Mouse (Mus musculus) frontal cortex, postnatal 25 days (tissue): Measurements from ENCODE around the gene Cacna2d3.

Experiments used
- DNase-seq, 2 experiments: peaks; one replicate each; pipeline ENCODE4 v3.0.0; 2022; ENCODE audit warnings: low spot score in 2 of 2

Cacna2d3 gene

DNA sequence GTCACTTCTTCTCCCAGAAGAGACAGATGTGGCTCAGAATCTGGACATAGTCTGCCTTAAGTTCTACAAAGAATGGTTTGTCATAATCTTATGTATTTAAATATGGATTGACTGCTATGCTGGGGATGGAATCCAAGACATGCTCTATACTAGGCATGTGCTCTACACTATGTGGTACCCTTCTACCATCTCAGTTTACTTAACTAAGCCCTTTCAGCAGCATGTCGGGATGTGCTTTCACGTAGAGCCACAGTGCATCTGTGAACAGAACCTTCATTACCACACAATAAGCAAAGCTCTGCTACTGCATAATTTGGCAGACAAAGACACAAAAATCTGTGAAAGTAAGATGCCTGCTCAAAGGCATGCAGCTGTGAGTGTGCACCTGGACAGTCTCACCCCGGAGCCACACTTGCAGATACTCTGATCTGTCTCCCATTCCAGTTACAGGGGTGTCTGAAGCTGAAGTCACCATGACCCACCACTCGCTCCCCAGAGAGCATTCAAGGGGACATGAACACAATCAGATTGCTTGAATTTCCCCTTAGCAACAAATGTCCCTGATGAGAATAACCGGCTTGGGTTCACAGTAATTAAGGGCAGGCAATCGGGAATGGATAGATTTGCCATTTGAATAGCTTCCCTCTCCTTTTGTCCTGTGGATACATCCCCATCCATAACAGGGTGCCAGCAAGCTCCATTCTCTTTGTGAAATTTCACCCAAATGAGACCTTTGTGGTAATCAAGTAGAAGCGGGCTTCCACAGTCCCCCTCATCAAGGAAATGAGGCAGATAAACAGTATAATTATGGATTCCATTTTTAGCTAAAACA, 773.4 kb downstream of the Cacna2d3 start:
- DNase-seq = no peak

DNA sequence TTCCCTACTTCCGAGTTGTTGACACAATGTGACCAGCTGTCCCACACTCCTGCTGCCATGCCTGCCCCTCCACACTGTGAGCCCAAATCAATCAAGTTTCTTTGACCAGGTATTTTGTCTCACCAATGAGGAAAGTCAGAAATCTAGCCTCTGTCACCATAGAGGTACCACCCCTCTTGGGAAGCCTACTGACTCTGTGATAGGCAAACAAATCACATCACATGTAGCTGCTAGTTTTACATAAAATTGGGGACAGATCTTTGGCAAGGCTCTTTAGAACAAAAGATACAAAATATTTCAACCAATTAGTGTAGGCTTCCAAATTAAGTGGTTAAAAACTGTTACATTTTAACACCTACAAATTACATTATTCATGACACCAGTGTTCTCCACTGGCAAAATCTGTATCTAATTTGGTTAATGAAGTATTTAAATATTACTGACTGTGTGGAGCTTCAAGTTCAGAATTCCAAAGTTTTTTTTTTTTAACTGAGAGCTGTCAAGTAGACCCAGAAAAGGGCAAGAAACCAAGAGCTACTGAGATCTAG, 788.8 kb downstream of the Cacna2d3 start:
- no peak for DNase-seq

DNA sequence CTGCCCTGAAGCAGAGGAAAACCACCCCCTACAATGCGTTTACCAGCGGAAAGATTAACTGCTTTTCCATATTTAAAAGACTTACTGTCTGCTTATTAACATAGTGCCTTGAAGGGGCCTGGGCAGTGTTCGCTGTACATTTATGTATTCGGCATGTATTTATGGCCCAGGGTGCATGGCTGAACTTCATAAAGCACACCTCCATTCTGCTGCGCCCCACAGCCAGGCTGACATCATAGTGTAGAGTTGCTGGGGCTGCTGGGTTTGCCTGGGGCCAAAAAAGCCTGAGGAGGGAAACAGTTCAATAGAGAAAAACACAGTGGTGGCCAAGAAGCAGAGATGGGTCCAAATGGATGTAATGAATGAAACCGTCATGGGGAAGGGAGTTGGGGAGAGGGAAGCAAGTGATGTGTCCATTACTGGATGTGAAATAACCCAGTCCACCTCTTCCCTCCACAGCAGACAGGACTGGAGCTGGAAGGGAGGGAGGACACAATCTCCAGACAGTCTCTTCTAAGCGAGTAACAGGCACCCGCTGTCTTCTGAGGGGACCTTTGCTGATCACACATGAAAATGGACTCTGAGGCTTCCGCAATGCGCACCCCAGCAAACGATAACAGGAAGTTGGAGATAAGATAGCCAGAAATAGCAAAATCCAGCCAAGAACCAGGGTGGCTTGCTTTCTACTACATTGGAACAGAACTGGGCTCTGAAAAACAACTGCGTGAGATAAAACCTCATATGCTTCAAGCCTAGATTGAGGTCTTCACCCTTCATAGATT, 798.3 kb downstream of the Cacna2d3 start:
- no peak for DNase-seq

DNA sequence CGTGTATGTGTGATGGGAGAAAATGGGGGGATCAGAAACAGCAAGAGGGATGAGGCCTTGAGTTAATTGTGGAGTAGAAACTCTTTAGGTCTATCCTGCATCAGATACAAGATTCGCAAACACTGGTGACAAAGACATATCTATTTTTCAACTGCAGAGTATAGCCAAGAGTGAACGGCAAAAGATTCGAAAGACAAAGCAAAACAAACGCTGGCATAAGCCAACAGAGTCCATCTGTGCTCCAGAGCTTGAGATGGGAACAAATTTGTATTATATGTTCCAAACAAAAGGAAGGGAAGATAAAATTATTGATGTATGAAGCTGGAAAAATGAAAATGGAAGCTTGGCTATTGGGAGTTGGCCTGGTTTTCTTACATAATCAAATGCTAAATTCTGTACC, 802.8 kb downstream of the Cacna2d3 start:
- DNase-seq = no peak

DNA sequence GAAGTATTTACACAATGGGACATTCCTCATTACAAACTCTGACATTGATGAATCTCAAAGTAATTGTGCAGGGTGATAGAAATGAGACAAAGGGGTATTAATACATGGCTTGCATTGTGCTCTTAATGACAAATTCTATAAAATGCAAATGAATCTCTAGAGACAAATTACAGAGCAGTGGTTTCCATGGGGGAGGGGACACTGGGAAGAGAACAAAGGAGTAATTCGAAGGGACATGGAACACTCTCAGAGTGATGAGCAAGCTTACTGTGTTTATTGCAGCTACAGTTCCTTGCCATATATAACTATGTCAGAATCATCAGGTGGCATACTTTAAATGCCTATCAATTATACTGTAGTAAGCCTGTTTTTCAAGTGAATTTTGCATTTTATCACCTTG, 806.7 kb downstream of the Cacna2d3 start:
- DNase-seq = no peak

DNA sequence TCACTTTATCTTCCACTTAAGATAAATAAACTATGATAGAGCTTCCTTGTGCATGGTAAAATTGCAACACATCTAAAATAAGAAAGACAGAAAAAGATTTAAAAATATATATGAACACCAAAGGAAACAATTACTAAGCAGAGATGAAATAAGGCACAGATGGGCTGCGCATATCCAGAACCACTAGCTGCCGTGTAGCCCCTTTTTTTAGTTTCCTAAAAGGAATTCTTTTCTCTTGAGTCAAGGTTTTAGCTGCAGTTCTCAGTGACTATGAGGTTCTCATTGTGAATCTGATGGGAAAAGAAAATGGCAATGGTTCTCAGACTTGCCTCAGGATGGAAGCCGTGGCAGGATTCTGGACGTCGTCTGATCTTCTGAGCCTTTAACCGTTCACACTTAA, 814.0 kb downstream of the Cacna2d3 start:
- no peak for DNase-seq

DNA sequence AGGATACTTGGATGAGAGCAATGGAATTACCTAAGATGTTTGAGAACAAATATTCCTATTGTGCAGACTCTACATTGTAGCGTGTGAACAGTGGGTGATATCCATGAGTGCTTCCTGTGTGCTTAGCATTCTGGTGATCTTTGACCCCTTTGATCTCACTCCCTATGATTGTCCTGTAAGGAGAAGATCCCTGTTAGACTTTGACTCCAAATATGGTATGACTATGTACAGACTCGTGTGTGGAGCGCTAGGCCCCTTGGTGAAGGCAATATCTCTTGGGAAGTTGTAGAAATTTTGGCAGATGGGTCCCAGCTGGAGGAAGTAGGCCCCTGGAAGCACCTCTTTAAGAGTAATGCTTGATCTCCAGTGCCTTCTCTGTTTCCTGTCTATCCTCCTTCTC, 829.1 kb downstream of the Cacna2d3 start:
- no peak for DNase-seq

DNA sequence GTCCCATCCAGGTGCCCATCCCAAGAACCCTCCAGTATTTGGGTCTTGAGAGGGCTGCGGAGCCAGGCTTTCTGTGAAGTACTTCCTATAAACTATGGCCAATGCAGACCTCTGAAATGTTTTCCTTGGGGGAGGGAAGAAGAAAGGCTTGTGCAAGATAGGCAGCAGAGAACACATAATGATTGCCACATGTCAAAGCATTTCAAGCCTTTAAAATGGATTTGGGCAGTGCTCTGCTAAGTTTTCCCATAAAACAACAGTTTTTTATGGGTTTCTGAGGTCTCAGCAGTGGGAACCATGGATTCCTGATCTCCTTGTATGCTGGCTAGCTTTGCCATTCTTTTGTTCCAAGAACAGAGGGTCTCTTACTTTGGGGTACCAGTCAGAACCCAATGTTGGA, 834.3 kb downstream of the Cacna2d3 start:
- DNase-seq = no peak

DNA sequence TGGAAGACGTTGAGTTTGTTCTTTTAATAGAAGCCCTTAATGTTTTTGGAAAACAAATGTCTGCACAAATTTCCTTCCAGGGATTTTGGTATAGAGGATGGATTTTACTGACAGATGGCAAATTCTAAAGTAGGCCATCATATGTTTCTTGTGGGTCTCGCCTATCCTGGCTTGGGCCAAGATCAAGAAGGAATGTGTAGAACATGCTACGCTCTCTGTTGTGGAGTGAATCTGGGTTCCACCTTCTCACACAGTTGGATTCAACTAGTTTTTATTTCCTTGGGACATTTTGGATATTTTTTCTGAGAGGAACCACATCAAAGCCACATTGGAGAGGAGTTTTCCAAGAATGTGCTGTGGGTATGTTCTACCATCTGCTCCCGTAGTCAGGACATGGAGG, 835.0 kb downstream of the Cacna2d3 start:
- DNase-seq = no peak

DNA sequence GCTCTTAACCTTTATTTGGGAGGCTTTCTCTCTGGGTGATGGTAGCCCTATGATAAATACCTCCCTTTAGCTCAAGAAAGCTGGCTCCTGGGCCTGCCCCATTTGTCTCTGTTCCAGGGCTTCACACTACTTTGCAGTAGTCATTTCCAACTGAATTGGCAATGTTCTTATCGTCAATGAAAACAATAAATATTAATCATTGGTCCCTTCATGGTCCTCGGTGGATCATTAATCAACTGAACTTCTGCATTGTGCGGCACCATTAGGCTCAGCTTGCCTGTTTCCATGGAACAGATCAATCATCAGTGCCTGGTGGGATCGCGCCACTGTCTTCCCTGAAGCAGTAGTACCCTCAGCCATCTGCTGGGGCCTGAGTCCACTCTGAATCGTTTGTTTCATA, 850.7 kb downstream of the Cacna2d3 start:
- no peak for DNase-seq

DNA sequence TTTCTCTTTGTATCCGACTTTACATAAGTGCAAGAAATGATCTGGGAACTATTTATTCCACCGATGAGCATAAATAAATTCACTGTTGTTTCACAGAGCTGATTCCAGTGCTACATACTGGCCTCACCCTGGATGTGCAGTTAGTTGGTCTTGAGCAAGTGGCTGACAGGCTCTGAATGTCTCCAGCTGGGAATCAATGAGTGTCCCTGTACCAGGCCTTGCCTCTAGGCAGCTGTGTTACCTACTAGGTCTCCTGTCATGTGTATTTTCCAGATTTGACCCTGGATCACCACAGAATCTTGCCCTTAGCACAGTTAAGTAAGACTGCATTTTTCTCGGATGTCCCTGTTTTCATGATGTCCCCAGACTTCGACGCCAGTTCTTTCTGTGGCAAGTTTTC, 851.3 kb downstream of the Cacna2d3 start:
- no peak for DNase-seq

DNA sequence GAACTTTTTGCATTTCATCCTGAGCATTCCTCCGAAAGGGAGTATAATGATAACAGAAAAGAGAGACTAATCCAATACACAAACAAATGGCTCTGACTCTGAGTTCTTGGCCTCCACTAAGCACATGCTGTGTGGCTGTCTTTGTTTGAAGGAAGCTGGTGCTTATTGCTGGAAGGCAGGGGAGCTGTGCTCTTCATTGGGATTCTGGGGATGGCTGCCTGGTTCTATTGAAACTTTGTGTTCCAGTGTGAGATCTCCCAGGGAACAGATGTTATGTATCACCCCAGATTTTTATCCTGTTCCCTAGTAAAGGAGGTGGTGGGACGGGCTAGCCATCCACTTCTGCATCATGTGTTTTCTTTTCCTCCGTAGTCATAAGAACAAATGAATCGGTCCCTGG, 856.7 kb downstream of the Cacna2d3 start:
- no peak for DNase-seq

DNA sequence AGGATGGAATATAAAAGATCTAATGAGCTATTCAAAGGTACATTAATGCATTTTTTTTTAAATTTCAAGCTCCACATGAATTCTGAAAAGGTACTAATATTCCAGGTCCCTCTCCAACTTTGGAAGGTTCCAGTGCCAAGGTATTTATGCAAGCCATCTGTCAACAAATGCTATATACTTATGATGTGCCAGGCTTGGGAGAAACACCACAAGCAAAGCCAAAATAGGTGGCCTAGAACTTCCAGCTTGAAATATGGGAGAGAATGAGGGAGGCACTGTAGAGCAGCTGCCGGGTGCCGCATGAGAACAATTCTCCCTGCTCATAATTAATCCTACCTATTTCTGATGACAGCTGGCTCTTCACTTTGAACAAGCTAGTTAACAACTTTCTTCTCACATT, 860.5 kb downstream of the Cacna2d3 start:
- DNase-seq = no peak
